Mouse (Mus musculus): ENCODE measurements around the gene 2510002D24Rik.

The 2510002D24Rik gene

DNA sequence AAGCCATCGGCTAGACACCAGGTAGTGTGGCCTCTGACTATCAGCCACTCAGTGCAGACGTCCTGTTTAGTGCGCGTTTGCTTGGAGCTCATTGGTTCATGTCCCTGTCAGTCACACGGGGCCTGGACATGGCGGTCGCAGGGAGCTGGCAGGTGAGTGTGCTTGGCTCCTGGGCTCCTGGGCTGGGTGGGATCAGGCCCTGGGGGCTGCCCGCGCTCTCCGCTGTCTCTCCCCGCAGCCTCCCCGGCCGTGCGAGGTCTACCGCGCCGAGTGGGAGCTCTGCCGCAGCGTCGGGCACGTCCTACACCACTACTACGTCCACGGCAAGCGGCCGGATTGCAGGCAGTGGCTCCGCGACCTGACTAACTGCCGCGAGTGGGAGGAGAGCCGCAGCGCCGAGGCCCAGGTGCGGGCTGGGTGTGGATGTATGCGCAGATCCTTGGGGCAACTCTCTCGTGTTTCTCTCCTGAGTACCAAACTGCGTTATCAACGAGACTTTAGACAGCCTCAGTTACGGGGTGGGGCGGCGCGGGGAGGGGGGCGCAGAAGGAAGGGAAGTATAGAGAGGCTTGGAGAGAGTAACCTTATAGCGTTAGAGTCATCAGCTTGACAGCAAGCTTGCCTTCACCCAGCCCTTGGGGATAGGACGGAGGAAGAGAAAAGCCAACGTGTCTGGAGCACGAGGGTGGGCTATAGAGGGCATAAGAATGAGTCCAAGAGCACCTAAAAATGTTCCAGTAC is at the start of gene 2510002D24Rik, which contains the start of gene Gm28539:
Gene 2510002D24Rik, plus strand, starts transcription at position 111 of the 741 bp plus-strand sequence.
Gene Gm28539, plus strand, starts transcription at position 117 of the 741 bp plus-strand sequence.
- DNase-seq (ENCODE audit: low spot score) = peak; percentile 85

DNA sequence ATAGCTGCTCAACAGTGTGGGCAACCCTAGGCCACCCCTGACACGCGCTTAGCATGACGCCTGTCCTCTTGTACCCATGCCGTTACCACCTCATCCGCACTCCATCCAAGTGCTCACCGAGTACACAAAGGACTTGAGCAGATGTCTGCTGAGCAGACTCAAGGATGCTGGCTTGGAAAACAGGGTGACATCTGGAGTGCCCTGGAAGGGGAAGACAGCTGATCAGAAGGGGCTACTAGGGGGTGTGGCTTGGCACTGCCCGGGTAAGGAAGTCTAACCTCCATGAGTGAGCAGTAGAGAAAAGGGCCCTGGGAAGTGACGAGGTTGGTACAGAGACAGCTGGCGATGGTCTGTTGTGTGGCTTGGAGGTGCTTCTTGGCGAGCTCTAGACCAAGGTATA is 49.7 kb upstream of the 2510002D24Rik start:
- DNase-seq (ENCODE audit: low spot score) = no peak

DNA sequence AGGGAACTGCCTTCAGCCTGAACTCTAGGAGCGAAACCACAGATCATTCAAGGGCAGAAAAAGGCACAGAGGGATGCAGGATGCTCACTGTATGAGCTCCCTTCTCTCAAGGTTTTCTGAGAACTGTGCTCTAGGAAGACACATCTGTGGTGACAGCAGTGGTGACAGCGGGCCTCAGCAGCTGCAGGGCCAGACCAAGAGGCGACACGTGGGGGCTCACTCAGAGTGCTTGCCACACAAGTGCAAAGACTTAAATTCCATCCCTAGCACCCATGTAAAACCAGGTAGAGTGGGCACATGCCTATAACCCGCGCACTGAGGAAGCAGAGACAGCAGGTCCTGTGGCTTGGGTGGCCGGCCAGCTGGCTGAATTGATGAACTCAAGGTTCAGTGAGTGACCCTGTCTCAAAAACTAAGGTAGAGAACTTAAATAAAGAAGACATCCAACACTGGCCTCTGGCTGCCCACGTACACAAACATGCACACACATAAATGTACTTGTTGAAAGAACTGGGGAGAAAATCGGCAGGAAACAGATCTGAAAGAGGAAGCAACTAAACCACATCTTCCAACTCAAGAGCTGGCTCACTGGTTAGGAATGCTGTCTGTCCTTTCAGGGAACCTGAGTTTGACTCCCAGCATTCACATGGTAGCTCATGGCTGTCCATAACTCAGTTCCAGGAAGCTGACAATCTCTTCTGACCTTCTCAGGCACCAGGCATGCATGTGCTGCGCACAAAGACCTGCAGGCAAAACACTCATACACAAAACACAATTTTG is 47.6 kb upstream of the 2510002D24Rik start:
- no peak for DNase-seq (ENCODE audit: low spot score)

DNA sequence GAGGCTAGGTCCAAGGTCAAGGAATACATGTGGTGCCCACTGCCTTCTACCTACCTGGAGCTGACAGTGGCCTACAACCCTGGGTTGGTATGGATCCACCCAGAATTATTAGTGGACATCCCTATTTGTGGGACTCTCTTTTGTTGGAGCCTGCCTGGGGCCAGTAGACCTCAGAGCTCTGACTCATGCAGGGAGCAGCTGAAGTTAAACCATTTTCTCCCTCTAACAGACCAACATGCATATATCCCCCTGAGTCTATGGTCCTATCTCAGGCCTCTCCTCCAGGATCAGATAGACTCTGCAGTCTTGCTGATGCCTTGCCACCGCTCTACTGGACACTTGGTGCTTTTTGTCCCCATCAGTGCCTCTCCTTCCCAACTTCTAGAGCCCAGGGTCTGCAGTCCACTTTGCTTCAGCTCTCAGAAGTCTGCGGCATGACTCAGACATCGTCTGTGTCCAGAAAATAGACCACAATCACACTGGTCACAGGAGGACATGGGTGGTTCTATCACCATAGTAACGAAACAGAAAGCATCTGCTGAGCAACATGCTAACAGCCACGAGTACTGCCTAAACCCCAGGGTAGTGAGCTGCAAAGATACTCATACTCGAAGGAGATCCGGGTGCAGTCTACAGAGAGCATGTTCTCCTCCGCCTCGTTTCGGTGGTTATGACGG is 41.0 kb upstream of the 2510002D24Rik start:
- DNase-seq (ENCODE audit: low spot score) = no peak

DNA sequence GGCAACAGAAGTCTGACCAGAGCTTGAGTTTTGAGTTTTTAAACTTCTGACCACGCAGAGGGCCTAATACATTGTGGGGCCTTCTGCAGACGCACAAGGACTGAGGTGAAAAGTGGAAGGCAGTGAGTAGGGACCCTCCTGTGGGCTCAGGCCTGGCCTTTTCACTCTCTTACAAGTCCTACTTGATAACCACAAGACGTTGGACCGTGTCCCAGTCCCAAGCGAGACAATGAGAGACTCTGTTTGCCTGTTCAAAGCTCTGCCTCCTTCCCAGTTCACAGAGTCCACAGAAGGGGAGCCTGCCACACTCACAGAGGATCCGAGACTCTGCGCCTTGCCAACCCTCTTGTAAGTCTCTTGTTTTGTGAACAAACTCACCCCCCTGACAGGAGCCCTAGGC is 39.7 kb upstream of the 2510002D24Rik start:
- no peak for DNase-seq (ENCODE audit: low spot score)

DNA sequence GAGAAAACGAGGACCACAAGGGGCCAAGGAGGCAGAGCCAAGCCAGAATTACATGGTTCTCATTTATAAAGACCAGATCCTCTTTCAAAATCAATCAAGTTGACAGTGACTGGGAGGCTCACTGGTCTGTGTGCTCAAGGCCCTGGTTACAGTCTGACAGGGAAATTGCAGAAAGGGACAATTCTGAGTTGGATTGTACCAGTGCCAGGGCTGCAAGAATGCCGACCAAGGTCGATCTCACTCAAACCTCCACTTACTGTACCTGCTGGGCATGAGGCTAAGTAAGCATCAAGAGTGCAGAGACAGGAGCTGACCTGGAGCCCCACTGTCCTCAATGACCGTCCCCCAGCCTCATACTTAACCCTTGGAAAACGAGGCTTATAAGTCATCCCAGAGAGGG is 38.2 kb upstream of the 2510002D24Rik start:
- DNase-seq (ENCODE audit: low spot score) = no peak

DNA sequence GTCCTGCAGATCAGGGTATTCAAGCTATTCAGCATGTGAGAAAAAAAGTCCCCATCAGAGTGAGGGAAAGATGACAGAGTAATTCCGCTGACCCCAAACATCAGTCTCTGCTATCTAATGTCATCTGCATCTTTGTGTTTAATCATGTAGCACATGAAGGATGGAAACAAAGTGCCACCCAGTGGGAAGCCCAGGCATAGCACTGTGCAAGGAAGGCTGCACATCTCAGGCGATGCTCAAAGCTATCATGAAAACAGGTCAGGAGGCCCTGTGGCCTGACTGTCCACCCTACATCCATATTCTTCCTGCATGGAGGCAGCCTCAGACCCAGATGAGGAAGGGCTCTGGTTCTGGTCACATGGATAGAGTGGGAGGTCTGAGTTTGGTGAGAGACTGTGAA is 37.5 kb upstream of the 2510002D24Rik start:
- no peak for DNase-seq (ENCODE audit: low spot score)

DNA sequence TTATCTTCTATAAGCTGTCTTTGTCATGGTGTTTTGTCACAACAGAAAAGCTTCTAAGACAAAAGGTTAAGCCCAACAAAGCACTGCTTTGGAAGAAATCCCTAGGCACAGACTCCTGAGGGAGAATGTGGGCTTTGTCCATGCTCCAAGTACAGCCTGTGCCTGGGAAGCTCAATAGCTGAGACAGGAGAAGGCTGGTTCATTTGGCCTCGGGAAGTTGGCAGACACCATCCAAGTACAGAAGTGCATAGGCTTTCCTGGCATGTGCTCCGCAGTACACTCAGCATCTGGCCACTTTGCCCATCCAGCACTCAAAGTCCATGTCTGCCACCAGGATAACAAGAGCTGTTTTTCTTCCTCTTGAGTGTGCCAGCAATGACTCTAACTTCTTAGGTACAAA is 30.6 kb upstream of the 2510002D24Rik start:
- no peak for DNase-seq (ENCODE audit: low spot score)

DNA sequence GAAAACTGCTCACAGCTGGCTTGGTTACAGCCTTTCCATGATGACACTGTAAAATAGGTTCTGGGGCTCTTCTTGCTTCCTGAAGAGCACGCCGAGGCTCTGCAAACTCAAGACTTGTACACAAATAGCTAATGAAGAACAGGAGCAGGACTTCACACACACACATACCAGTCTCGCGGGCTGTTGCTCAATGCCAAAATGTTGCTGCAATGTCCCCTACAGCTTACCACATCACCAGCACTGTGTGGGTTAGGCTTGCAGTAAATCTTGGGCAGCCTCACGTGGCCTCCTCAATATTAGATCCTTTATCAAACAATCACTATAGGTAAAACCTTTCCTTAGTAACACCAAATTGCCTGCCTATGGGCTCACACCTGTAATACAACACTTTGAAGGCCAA is 27.4 kb upstream of the 2510002D24Rik start:
- no peak for DNase-seq (ENCODE audit: low spot score)

DNA sequence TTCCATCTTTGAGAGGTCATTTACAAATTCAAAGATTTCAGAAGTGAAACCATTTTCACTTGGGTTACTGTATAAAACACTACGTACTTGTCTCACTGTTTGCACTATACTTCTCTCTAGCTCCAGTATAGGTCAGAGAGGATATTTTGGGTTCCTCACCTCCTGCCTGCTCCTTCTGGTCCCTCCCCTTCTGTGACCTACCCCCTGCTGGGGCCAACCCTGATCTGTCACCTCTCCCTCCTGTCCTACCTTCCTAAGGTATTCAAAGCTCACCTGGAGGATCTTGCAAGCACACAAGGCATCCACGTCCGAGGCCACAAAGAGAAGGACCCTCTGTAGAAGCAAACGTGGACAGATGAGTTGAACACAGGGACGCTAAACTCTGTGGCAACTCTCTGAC is 25.3 kb upstream of the 2510002D24Rik start:
- DNase-seq (ENCODE audit: low spot score) = no peak

DNA sequence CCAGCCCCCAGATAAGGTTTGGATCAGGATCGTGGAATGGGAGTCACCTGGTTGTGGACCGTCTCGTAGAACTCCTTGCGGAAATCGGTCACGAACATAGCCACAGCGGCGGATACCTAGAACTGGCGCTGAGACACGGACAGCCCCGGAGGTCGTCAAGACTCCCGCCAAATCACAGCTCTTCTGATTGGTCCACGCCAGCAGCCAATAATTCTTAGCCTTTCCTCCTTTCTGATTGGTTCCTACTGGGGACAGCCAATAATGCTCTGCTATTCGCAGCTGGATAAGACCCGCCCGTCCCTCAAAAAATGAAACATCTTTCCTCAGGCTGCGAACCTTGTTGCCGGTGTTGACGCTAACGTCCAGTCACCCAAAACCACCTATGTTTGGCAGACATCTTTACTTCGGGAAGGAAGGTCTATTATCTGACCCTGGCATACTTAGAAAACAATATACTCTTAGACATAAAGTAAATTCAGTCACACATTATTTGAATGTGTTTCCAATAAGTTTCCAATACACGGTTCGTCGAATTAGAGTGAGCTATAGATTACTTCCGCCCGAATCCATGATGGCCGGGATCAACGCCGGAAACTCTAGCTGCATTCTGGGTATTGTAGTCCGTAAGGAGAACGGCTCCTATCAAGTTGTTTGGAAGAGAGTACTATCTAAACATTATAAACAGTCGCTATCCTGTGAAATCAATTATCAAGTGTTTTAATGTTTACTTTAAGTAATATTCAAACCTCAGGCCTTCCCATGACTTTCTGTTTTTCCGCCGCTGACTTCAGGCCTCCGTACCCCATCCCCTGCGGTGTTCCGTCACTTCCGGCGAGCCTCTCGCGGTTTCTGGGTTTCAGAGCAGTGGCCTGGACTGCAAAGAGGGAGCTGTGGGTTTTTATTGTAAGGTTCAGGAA is 24.7 kb upstream of the 2510002D24Rik start, which contains the start of the genes Ufd1 and Cdc45:
Gene Ufd1, plus strand, starts transcription at position 312 of the 917 bp plus-strand sequence.
Gene Cdc45, minus strand, starts transcription at position 520 of the 917 bp plus-strand sequence.
- DNase-seq (ENCODE audit: low spot score) = peak; percentile 65

DNA sequence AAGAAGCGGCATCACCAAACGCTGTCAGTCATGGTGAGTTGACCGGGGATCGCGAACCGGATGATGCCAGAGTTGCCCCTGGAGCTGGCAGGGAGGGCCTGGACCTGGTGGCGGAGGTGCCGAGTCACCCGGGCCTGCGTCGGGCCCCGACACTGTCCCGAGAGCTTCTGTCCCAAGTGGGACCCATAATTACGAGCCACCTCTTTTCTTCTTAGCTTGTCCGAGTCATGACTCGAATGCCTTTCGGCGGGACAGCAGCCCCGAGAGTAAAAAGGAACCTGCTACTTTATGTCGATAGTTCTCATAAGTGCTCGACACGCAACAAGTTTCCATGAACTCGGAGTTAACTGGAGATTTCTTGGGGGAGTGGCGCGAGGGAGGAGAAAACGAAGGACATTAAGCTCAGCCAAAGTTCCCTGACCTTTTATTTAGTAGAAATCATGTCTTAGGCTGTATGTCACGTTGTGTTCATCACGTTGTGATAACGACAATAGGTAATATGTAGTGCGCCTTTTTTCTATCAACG is 23.9 kb upstream of the 2510002D24Rik start:
- DNase-seq (ENCODE audit: low spot score) = no peak

DNA sequence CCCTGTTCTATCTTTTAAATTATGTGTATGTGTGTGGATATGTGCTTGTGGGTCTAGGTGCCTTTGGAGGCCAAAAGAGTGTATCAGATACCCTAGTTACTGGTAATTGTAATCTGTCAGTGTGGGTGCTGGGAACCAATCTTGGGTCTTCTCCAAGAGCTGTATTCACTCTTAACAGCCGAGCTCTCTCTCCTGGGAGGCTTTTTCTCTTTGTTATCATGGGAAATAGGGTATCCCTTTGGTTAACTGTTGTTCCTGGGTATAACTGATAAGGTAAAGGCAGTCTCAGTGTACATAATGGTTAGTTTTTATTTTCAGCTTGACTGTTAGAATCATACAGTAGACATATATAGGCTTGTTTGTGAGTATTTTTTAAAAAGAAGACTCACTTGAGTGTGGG is 14.0 kb upstream of the 2510002D24Rik start:
- DNase-seq (ENCODE audit: low spot score) = no peak

DNA sequence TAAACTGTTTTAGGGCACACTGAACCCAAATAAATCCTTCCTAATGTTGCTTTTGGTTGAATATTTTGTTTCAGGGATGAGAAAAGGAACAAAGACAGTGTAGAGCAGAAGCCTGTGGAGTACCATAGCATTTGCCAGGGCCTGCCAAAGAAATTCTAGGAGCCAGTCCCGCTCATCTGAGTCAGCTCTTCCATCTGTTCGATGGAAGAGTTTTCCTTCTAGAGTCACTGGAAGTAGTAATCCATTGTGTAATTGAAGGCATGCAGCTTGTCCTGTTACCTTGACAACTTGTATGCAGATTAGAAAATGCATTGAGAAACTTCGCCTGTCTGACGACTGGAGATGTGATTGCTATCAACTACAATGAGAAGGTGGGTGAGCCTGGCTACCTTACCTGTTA is 13.5 kb upstream of the 2510002D24Rik start:
- no peak for DNase-seq (ENCODE audit: low spot score)

DNA sequence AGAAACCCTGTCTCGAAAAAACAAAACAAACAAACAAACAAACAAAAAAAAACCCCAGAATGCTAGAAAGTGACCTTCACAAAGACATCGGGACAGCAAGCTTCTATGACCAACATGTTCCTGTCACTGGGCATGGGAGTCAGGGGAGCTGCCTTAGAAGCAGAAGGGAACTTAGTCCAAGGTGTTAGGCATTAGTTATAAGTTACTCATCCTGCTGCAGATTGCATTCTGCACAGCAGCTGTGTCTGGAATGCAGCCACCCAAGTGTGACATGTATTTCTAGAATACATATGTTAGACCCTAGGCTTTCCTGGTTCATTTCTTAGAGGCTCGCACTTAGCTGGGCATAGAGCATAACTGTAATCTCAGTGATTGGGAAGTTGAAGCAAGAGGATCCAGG is 7.7 kb upstream of the 2510002D24Rik start:
- DNase-seq (ENCODE audit: low spot score) = no peak

DNA sequence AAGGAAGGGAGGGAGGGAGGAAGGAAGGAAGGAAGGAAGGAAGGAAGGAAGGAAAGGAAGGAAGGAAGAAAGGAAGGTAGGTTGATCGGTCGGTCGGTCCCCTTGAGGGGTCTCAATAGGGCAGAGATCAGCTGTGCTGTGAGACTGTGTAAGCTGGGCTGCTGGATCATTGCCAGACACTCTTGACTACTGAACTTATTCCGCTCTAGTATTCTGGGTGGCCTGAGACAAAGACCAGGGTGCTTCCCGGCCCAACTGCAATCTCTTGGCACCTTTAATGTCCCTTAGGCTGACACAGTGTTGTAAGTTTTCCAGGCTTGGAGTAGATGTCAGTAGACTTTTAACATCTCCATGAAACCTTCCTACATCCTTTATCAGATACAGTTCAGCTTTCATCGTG is 7.3 kb upstream of the 2510002D24Rik start:
- no peak for DNase-seq (ENCODE audit: low spot score)

DNA sequence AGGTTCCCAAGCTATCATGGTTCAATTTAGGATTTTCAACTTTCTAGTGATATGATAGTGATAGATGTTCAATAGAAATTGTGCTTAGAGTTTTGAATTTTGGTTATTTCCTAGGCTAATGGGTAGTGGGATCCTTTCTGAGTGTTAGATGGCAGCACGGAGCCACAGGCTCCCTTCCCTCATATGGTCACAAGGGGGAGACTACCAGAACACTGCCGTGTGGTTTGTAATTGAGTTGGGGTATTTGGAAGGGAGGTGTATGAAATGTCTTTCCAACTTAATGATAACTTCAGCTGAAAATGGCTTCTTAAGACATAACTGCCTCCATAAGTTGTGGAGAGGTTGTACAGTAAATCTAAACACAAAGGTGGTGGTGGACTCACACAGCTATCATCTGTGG is 2.9 kb upstream of the 2510002D24Rik start:
- DNase-seq (ENCODE audit: low spot score) = no peak

DNA sequence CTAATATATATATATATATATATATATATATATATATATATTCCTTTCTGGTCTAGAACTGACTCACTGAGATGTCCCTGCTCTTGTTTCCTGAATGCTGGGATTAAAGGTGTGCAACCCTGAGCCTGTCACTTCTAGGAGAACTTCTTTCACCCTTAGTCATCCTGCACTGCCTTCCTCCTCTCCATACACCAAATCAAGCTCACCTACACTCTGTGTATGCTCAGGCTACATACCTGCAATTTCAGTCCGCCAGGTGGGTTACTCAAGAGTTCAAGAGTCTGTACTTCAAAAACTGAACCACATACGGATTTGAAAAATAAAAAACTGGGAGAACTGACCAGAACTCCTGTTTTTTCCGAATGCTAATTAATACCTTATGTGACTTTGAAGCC is 308 bp upstream of the 2510002D24Rik start:
- no peak for DNase-seq (ENCODE audit: low spot score)

DNA sequence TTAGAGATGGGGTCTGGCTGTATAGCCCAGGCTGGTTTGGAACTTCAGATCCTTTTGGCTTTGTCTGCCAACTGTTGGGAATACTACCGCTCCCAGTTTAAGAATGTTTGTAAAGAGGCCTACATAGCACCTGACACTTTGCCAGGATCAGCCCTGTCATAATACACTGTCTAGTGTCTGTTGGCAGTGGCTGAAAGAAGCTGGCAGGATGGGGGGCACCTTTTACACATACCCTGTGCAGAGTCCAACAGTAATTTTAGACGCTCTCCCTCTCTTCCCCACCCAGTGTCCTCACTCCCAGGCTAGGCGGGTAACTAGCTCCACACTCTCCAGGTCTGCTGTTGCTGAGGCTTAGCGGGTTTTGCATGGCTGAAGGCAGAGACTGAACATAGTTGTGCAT is 2.0 kb downstream of the 2510002D24Rik start:
- no peak for DNase-seq (ENCODE audit: low spot score)

DNA sequence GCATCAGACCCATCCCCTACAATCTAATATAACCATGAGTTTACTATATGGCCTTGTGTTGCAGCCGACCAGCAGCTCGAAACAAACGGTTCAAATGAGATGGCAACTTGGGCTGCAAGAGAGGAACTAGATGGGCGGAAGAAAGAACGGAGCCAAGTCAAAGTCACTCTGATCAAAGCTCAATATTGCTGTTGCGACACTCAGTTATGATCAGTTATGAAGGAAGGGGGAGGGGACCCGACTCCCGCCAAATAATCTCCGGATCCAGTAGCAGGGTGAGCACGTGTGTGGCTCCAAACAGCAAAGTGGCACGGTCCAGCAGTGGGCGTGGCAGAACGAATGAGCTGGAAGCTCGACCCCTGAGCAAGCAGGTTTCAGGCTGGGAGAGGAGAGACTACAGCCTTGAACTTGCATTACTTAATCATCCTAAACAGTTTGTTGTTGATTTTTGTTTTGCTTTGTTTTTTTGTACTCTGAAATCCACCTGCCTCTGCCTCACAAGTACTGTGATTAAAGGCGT is 10.0 kb downstream of the 2510002D24Rik start:
- DNase-seq (ENCODE audit: low spot score) = no peak

Measured in ovary, postnatal 10 days (tissue).